ENCODE assay signal across 17 mouse cellular contexts in the genomic region with DNA sequence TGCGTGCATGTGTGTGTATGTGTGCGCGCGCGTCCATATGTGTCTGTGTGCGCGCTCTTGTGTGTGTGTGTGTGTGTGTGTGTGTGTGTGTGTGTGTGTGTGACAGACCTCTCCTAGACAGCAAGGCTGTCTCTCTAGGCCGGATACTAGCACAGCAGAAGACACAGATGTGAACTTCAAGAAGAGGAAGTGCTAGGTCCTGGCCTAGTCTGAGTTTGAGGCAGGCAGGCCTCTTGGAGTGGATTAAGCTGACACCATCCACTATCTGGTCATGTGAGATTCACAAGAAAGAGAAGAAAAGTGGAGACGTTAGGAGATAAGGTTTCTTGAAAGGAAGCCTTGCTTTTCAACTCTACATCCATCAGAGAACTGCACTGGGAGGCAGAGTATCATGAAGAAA. TPM values are rescaled to one million over a fixed set of nuclear protein-coding genes. Genes with fewer than 3 reads are reported as not detected.
DNase-seq lines count a peak whose midpoint lies in the region; ATAC-seq lines count a peak whose summit lies in the region.
"Had no signal": no experiment of that assay in that cellular context is flagged by ENCODE, and none has a peak within 500 bp of the region (broad histone marks: within the 10 kb centered on the region; RNA-seq: fewer than 3 reads in every experiment).

No protein-coding gene starts in this region.

- no peaks in the 10 kb centered on the region for H3K27me3 ChIP-seq in liver, embryonic 13.5 days
- no peaks in the 10 kb centered on the region for H3K27me3 ChIP-seq in hindbrain, embryonic 16.5 days (replicated peaks; ENCODE audit: control insufficient read depth, insufficient read depth, low read length)
- H3K27me3 ChIP-seq: megakaryocyte, embryonic 14.5 days had no signal

- no peak overlapping the region for H3K27ac ChIP-seq in liver, embryonic 13.5 days
- H3K27ac ChIP-seq in hindbrain, embryonic 16.5 days (ENCODE audit: low read depth, low read length) = no peak overlapping the region
- H3K27ac ChIP-seq: hindbrain, embryonic 14.5 days had no signal

- H3K4me3 ChIP-seq in liver, embryonic 13.5 days (replicated peaks) = no peak overlapping the region
- no peak overlapping the region for H3K4me3 ChIP-seq in hindbrain, embryonic 16.5 days (ENCODE audit: low read length)
- H3K4me3 ChIP-seq: megakaryocyte, embryonic 14.5 days; myocyte had no signal

- peaks cover 34% of the 10 kb centered on the region for H3K4me1 ChIP-seq in liver, embryonic 13.5 days (replicated peaks)
- H3K4me1 ChIP-seq in hindbrain, embryonic 16.5 days (ENCODE audit: control insufficient read depth, insufficient read depth, low read depth, low read length) = 0 out of 2 replicates have a peak, but pooled peaks cover 3% of the 10 kb centered on the region

- ATAC-seq in liver, embryonic 13.5 days (ENCODE audit: low read depth) = peak; percentile 25; the same call in 1 of the 2 replicates
- no peak for ATAC-seq in hindbrain, embryonic 16.5 days

- peak; percentile 31 for DNase-seq in thymus, postnatal 0 days (ENCODE audit: low spot score)
- DNase-seq in thymus, postnatal 4 days = no peak
- DNase-seq in T-cell, adult 2 months (ENCODE audit: low spot score) = peak; percentile 10
- no peak for DNase-seq in liver, embryonic 13.5 days
- DNase-seq in skeletal muscle tissue, adult 2 months (ENCODE audit: low read depth, low spot score) = peak; percentile 29
- DNase-seq in adrenal gland, postnatal 36 days = no peak
- DNase-seq in urinary bladder, adult 2 months (ENCODE audit: low spot score) = no peak
- DNase-seq: cerebellum, adult 11-12 months; embryo, embryonic 11 days; gastrocnemius, postnatal 25 days; kidney, adult 9 months; lung, adult 18-20 months; right cerebral cortex, postnatal 25 days had no signal

- H3K9ac ChIP-seq in liver, embryonic 13.5 days = no peak overlapping the region
- H3K9ac ChIP-seq in hindbrain, embryonic 16.5 days (ENCODE audit: low read depth, low read length) = no peak overlapping the region
- H3K9ac ChIP-seq: hindbrain, embryonic 14.5 days had no signal

- WGBS in liver, embryonic 13.5 days (ENCODE audit: insufficient replicate concordance) = 67% methylated on average over 9 of the region's 9 CpGs
- 86% methylated on average over 9 of the region's 9 CpGs for WGBS in hindbrain, embryonic 16.5 days

- no peak overlapping the region for H3K4me2 ChIP-seq in liver, embryonic 13.5 days
- H3K4me2 ChIP-seq in hindbrain, embryonic 16.5 days (ENCODE audit: low read length) = no peak overlapping the region
- H3K4me2 ChIP-seq: hindbrain, embryonic 14.5 days had no signal

- H3K9me3 ChIP-seq in liver, embryonic 13.5 days (replicated peaks) = no peaks in the 10 kb centered on the region
- H3K9me3 ChIP-seq in hindbrain, embryonic 16.5 days (ENCODE audit: control insufficient read depth, low read length) = no peaks in the 10 kb centered on the region
- H3K9me3 ChIP-seq: megakaryocyte, embryonic 14.5 days had no signal

- H3K36me3 ChIP-seq in liver, embryonic 13.5 days = no peaks in the 10 kb centered on the region
- no peaks in the 10 kb centered on the region for H3K36me3 ChIP-seq in hindbrain, embryonic 16.5 days (ENCODE audit: control insufficient read depth, insufficient read depth, low read length)

RNA-seq across cellular contexts. Expression of a gene that starts 8.6 kb away (rescaled TPM):
- 1.6 TPM in 2 replicates for polyA plus RNA-seq in thymus, postnatal 0 days (2015; fragmentation: Nextera tagmentation; extraction: Ambion mirVana)
- polyA plus RNA-seq in liver, embryonic 13.5 days (2015; fragmentation: Nextera tagmentation; extraction: Ambion mirVana) = 1.9 and 2.7 TPM in 2 replicates
- 10 to 100 TPM; 14.0 to 16.4 TPM for total RNA-seq in adrenal gland, postnatal 36 days (2021)
- 2.2 and 2.3 TPM in 2 replicates for polyA plus RNA-seq in hindbrain, embryonic 16.5 days (2015; fragmentation: Nextera tagmentation; extraction: Ambion mirVana)
- polyA plus RNA-seq in urinary bladder, adult 2 months (2012; rRNA removed) = 0.32 and 0.50 TPM in 2 replicates

RNA-seq across cellular contexts. Expression of a gene that starts 40.3 kb away (rescaled TPM):
- polyA plus RNA-seq in thymus, postnatal 0 days (2015; fragmentation: Nextera tagmentation; extraction: Ambion mirVana) = 2.4 and 3.2 TPM in 2 replicates
- polyA plus RNA-seq in liver, embryonic 13.5 days (2015; fragmentation: Nextera tagmentation; extraction: Ambion mirVana) = 2.0 and 3.0 TPM in 2 replicates
- total RNA-seq in adrenal gland, postnatal 36 days (2021) = 10 to 100 TPM; 10.6 to 31.6 TPM
- 2.7 and 4.4 TPM in 2 replicates for polyA plus RNA-seq in hindbrain, embryonic 16.5 days (2015; fragmentation: Nextera tagmentation; extraction: Ambion mirVana)
- 13.7 and 15.5 TPM in 2 replicates for polyA plus RNA-seq in urinary bladder, adult 2 months (2012; rRNA removed)

Comparison
In these comparisons a context has a peak if more than half of its experiments do, and no peak if none do; other contexts are left out.
1. DNase-seq: peak in thymus, postnatal 0 days (single experiment), T-cell, adult 2 months (single experiment) and skeletal muscle tissue, adult 2 months (single experiment); none in thymus, postnatal 4 days (single experiment), liver, embryonic 13.5 days (single experiment), adrenal gland, postnatal 36 days (0 of 2) and urinary bladder, adult 2 months (single experiment).